Mouse (Mus musculus): Measurements from ENCODE around the gene Spsb4. TPM values are rescaled to one million over a fixed set of nuclear protein-coding genes. Genes with fewer than 3 reads are reported as not detected.

Gene Spsb4
- polyA plus RNA-seq, 1 experiment = 0.05 TPM

- DNase-seq (ENCODE audit: low read depth in 1 of 2, low spot score in 2 of 2) = no peak
- WGBS = 58% methylated on average over 14 of the region's 14 CpGs
- TF ChIP-seq CTCF (IDR thresholded peaks at IDR 0.05; ENCODE audit: extremely low read depth, insufficient read depth, insufficient read length, insufficient replicate concordance) (no peak), POLR2A (IDR thresholded peaks at IDR 0.05; ENCODE audit: low read depth, low read length) (no peak)
- no peaks in the 10 kb centered on the region for H3K4me1 ChIP-seq (ENCODE audit: control insufficient read depth, insufficient read depth, insufficient read length)
- H3K36me3 ChIP-seq (ENCODE audit: control insufficient read depth, insufficient read depth, low read length) = no peaks in the 10 kb centered on the region
- H3K4me3 ChIP-seq (ENCODE audit: extremely low read depth, insufficient read depth, insufficient read length) = no peak overlapping the region
- H3K27me3 ChIP-seq (ENCODE audit: control insufficient read depth, insufficient read depth, low read length) = no peaks in the 10 kb centered on the region
- no peak overlapping the region for H3K27ac ChIP-seq (ENCODE audit: insufficient read depth, low read length)
Observed at GRCm38 (mm10) chr9:97055906-97056305, 37.3 kb upstream of the Spsb4 start.

DNA sequence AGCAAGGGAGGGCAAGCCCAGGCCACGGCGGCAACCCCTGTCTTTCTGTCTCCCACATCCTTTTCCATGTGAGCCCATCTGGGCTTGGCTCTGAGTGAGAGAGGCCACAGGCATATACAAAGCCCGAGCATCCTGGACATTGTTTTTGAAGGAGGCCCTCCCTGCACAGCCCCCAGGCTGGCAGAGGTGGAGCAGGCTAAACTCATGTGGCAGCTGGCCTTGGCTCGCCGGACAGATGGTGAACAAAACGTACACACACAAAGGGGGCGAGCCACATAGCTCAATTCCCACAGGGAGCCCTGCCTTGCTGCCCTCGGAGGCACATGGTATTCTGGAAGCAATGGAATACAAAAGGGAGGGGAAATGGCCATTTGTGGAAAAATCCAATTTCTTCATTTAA is 32.5 kb upstream of the Spsb4 start:
- Histone ChIP-seq H3K4me1 (ENCODE audit: control insufficient read depth, insufficient read depth, insufficient read length) (no peaks in the 10 kb centered on the region), H3K27me3 (ENCODE audit: control insufficient read depth, insufficient read depth, low read length) (no peaks in the 10 kb centered on the region; the same call in 1 of the 2 replicates), H3K27ac (ENCODE audit: insufficient read depth, low read length) (no peak overlapping the region), H3K4me3 (ENCODE audit: extremely low read depth, insufficient read depth, insufficient read length) (no peak overlapping the region), H3K36me3 (ENCODE audit: control insufficient read depth, insufficient read depth, low read length) (no peaks in the 10 kb centered on the region)
- TF ChIP-seq POLR2A (IDR thresholded peaks at IDR 0.05; ENCODE audit: low read depth, low read length) (no peak), CTCF (IDR thresholded peaks at IDR 0.05; ENCODE audit: extremely low read depth, insufficient read depth, insufficient read length, insufficient replicate concordance) (no peak)
- WGBS = 81% methylated on average over 8 of the region's 8 CpGs
- DNase-seq (ENCODE audit: low read depth in 1 of 2, low spot score in 2 of 2) = no peak

- no peak for DNase-seq (ENCODE audit: low read depth in 1 of 2, low spot score in 2 of 2)
- WGBS = 83% methylated on average over 4 of the region's 4 CpGs
- Histone ChIP-seq H3K27ac (ENCODE audit: insufficient read depth, low read length) (no peak overlapping the region), H3K36me3 (ENCODE audit: control insufficient read depth, insufficient read depth, low read length) (no peaks in the 10 kb centered on the region), H3K27me3 (ENCODE audit: control insufficient read depth, insufficient read depth, low read length) (no peaks in the 10 kb centered on the region; the same call in 1 of the 2 replicates), H3K4me3 (ENCODE audit: extremely low read depth, insufficient read depth, insufficient read length) (no peak overlapping the region), H3K4me1 (ENCODE audit: control insufficient read depth, insufficient read depth, insufficient read length) (peaks cover 2% of the 10 kb centered on the region; the same call in 1 of the 2 replicates)
- TF ChIP-seq POLR2A (IDR thresholded peaks at IDR 0.05; ENCODE audit: low read depth, low read length) (no peak), CTCF (IDR thresholded peaks at IDR 0.05; ENCODE audit: extremely low read depth, insufficient read depth, insufficient read length, insufficient replicate concordance) (no peak)
Observed at GRCm38 (mm10) chr9:97046240-97046639, 27.6 kb upstream of the Spsb4 start.

- peaks cover 2% of the 10 kb centered on the region; the same call in 1 of the 2 replicates for H3K4me1 ChIP-seq (ENCODE audit: control insufficient read depth, insufficient read depth, insufficient read length)
- no peak overlapping the region for H3K4me3 ChIP-seq (ENCODE audit: extremely low read depth, insufficient read depth, insufficient read length)
- H3K27ac ChIP-seq (ENCODE audit: insufficient read depth, low read length) = no peak overlapping the region
- WGBS = 40% methylated on average over 8 of the region's 8 CpGs
- H3K36me3 ChIP-seq (ENCODE audit: control insufficient read depth, insufficient read depth, low read length) = no peaks in the 10 kb centered on the region
- no peak for DNase-seq (ENCODE audit: low read depth in 1 of 2, low spot score in 2 of 2)
- no peak for TF ChIP-seq POLR2A (IDR thresholded peaks at IDR 0.05; ENCODE audit: low read depth, low read length)
- no peak for TF ChIP-seq CTCF (IDR thresholded peaks at IDR 0.05; ENCODE audit: extremely low read depth, insufficient read depth, insufficient read length, insufficient replicate concordance)
- H3K27me3 ChIP-seq (ENCODE audit: control insufficient read depth, insufficient read depth, low read length) = no peaks in the 10 kb centered on the region
Observed at GRCm38 (mm10) chr9:97041633-97042032, 23.0 kb upstream of the Spsb4 start.

GRCm38 (mm10) chr9:97038010-97038409 is 19.4 kb upstream of the Spsb4 start:
- Histone ChIP-seq H3K4me1 (ENCODE audit: control insufficient read depth, insufficient read depth, insufficient read length) (peaks cover 2% of the 10 kb centered on the region; the same call in 1 of the 2 replicates), H3K27me3 (ENCODE audit: control insufficient read depth, insufficient read depth, low read length) (no peaks in the 10 kb centered on the region), H3K27ac (ENCODE audit: insufficient read depth, low read length) (no peak overlapping the region), H3K36me3 (ENCODE audit: control insufficient read depth, insufficient read depth, low read length) (no peaks in the 10 kb centered on the region), H3K4me3 (ENCODE audit: extremely low read depth, insufficient read depth, insufficient read length) (no peak overlapping the region)
- TF ChIP-seq CTCF (IDR thresholded peaks at IDR 0.05; ENCODE audit: extremely low read depth, insufficient read depth, insufficient read length, insufficient replicate concordance) (no peak), POLR2A (IDR thresholded peaks at IDR 0.05; ENCODE audit: low read depth, low read length) (no peak)
- 91% methylated on average over 3 of the region's 3 CpGs for WGBS
- no peak for DNase-seq (ENCODE audit: low read depth in 1 of 2, low spot score in 2 of 2)

DNA sequence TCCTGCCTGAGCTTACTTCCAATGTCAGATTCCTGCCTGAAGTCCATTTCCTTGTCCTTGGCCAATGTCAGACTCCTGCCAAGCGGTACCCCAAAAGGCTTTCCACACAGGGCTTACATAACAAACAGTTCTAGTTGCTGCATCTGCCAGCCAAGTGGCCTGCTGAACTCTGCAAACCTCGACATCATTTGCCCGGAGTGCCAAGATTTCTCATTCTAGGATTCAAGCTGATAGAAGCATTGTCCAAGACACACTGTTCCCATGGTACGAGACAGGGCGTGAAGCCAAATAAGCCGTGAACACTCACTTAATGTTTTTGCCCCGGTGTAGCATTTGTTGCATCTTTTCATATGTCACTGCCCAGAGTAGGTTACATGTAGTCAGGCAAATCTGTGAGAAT is 18.0 kb upstream of the Spsb4 start:
- peaks cover 1% of the 10 kb centered on the region; the same call in 1 of the 2 replicates for H3K4me1 ChIP-seq (ENCODE audit: control insufficient read depth, insufficient read depth, insufficient read length)
- no peak for DNase-seq (ENCODE audit: low read depth in 1 of 2, low spot score in 2 of 2)
- H3K36me3 ChIP-seq (ENCODE audit: control insufficient read depth, insufficient read depth, low read length) = no peaks in the 10 kb centered on the region
- no peak overlapping the region for H3K4me3 ChIP-seq (ENCODE audit: extremely low read depth, insufficient read depth, insufficient read length)
- H3K27ac ChIP-seq (ENCODE audit: insufficient read depth, low read length) = no peak overlapping the region
- TF ChIP-seq POLR2A (IDR thresholded peaks at IDR 0.05; ENCODE audit: low read depth, low read length) (no peak), CTCF (IDR thresholded peaks at IDR 0.05; ENCODE audit: extremely low read depth, insufficient read depth, insufficient read length, insufficient replicate concordance) (no peak)
- WGBS = 91% methylated on average over 7 of the region's 7 CpGs
- no peaks in the 10 kb centered on the region for H3K27me3 ChIP-seq (ENCODE audit: control insufficient read depth, insufficient read depth, low read length)

GRCm38 (mm10) chr9:97027361-97027760 is 8.7 kb upstream of the Spsb4 start:
- Histone ChIP-seq H3K4me1 (ENCODE audit: control insufficient read depth, insufficient read depth, insufficient read length) (no peaks in the 10 kb centered on the region), H3K4me3 (ENCODE audit: extremely low read depth, insufficient read depth, insufficient read length) (no peak overlapping the region), H3K27me3 (ENCODE audit: control insufficient read depth, insufficient read depth, low read length) (no peaks in the 10 kb centered on the region), H3K27ac (ENCODE audit: insufficient read depth, low read length) (no peak overlapping the region), H3K36me3 (ENCODE audit: control insufficient read depth, insufficient read depth, low read length) (no peaks in the 10 kb centered on the region)
- TF ChIP-seq CTCF (IDR thresholded peaks at IDR 0.05; ENCODE audit: extremely low read depth, insufficient read depth, insufficient read length, insufficient replicate concordance) (no peak), POLR2A (IDR thresholded peaks at IDR 0.05; ENCODE audit: low read depth, low read length) (no peak)
- no peak for DNase-seq (ENCODE audit: low read depth in 1 of 2, low spot score in 2 of 2)
- 73% methylated on average over 12 of the region's 12 CpGs for WGBS

All from spleen, adult 2 months (tissue).